Mouse (Mus musculus) lung, postnatal 0 days (tissue): ENCODE results near the gene Tnp1.

Source experiments
- CTCF ChIP-seq: IDR thresholded peaks from 2 replicates; pipeline ENCODE4 v1.5.1; 2016; ENCODE audit warnings: antibody characterized with exemption, mild to moderate bottlenecking
- EP300 ChIP-seq: IDR thresholded peaks from 2 replicates; pipeline ENCODE4 v1.6.1; 2016; ENCODE audit warnings: antibody characterized with exemption, mild to moderate bottlenecking, control low read depth

DNA sequence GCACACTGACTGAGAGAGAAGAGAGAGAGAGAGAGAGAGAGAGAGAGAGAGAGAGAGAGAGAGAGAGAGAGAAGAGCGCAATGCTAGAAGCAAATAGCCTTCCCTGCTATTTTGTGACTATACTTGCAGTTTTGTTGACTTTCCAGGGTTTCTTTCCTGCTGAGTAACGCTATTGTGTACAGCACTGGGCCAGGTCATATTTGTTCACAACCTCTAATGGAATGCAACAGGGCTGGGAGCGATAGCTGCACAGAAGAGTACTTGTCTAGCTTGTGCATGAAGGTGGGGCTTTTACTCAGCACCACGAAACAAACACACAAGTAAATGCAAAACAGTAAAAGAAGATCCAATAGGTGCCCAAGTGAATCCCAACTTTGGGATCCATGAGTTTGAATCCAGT, 11.7 kb upstream of the Tnp1 start:
- TF ChIP-seq CTCF = no peak
- no peak; the same call in 1 of the 2 replicates for TF ChIP-seq EP300
